Mouse (Mus musculus) WW6 (cell line): ENCODE data around the gene Arrdc2.
A peak's percentile ranks its signal among the peaks of the same experiment; 100 is the strongest.
"Not testable (repeated sequence)": the region's sequence is repeated elsewhere in the genome, so short reads cannot be mapped to it uniquely, and the experiment has no call there.

Experiments used
- DNase-seq: peaks from one replicate; pipeline ENCODE4 v3.0.0-alpha.2; 2013; ENCODE audit warnings: low read depth, low spot score

Arrdc2 gene

DNA sequence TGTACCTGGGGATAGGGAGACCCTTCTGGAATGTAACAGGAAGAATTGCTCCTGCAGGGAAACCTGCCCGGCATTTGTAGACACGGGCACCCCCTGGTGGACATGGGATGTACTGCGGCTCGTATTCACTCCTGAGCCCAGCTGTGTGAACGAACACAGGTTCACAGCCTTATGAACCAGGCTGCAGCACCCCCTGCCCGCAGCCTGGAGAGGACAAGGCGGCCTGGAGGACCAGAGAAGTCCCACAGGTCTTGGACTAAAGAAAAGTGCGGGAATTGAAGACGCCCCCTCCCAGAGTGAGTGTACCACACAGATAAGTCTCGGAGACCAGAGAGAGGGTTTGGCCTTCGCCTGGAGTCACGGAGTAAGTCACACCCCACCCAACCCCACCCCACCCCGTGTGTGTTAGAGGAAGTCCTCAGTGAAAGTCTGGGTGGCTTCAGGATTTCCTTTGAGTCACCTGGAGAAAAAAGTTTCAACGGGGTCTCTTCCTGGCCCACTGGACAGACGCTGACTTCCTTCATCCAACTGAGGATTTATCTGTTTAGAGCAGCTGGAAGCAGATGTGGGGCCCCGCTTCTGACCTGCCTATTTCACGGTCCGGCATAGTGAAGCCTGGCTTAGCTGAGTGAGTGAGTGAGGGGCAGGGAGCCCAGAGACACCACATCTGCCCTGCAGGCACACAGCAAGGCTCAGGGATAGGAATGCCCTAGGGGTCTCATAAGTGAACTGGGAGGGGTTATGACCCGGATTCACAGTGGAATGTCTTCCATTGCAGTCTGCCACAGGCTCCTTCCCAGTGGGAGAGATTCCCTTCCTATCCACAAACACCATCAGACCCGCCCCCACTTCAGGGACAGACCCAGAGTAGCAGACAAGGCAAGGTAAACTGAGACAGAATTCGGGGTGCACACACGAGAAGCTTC is 1.9 kb upstream of the Arrdc2 start:
- DNase-seq = peak; percentile 89

DNA sequence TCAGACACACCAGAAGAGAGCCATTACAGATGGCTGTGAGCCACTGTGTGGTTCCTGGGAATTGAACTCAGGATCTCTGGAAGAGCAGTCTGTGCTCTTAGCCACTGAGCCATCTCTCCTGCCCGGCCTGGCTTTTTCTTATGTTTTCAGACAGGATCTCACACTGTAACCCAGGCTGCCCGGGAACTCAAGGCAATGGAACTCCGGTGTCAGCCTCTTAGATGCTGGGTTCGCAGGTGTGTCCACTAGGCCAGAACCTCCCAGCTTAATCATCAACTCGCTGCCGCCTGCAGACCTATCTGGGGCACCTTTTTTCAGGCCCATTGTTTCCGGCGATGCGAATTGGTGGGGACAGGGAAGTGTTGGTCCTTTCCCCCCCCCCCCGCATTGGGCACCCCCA is 1.1 kb upstream of the Arrdc2 start:
- DNase-seq = no peak

DNA sequence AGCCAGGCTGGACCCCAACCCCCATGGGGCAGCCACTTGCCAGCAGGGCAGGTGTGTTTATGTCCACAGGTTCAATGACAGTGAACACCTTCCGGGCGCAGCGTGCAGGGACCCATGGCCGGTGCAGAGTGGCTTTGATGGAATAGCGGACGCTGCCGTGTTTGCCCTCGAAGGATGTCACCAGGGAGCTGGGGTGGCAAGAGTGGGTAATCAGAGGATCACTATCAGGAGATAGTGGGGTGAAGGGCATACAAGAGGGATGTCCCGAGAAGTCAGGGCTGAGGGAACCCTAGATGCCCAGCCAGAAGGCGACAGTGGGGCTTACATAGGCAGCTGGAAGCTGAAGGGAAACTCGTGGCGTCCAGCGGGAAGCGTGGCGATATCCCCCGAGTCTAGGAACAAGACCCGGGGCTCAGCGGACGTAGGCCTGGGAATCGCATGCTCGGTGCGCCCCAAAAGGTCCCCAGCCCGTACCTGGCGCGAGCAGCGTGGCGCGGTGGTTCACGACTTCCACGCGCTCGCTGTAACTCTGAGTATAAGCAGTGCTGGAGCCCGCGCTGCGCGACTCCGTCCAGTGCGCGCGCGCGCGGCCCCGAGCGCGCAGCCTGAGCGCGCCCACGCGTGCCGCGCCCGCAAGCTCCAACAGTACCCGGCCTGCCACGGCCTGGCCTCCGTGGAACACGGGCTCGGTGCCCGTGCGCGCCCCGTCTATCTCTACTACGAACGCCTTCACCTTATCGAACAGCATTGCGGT is 689 bp downstream of the Arrdc2 start:
- DNase-seq = no peak

DNA sequence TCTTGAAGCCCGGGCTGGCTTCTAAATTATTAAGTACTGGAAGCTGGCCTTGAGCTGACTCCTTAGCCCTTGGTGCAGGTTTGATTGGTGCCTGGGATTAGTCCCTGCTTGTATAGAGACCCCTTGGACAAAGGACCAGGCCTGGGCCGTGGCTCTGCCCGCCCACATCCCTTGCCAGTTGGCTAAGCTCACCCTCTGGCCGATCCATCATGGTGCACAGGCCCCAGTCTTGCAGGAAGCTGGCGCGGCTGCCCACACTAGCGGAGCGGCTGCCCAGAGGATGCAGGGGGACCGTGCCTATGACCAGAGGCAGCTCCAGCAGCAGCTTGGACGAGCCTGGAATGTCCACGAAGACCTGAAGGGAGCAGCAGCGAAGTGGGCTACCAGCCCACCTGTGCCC is 2.9 kb downstream of the Arrdc2 start:
- DNase-seq = no peak

DNA sequence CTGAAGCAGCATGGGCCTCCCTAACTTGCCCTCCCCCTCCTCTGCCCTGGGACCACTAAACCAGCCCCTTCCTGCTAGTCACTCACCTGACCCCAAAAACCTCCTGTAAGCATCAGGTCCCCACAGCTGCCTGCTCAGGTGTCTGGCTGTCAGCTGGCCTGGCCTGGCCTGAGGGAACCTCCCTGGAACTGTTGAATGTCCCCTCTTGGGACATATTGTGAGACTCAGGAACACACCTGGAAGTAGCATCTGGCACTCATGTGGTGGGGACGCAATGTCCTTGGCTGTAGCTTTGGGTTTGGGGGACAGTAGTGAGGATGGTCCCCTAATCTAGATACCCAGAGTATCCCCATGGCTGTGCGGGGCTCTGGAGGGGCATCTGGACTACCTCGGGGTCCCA is 5.4 kb downstream of the Arrdc2 start:
- DNase-seq = no peak

DNA sequence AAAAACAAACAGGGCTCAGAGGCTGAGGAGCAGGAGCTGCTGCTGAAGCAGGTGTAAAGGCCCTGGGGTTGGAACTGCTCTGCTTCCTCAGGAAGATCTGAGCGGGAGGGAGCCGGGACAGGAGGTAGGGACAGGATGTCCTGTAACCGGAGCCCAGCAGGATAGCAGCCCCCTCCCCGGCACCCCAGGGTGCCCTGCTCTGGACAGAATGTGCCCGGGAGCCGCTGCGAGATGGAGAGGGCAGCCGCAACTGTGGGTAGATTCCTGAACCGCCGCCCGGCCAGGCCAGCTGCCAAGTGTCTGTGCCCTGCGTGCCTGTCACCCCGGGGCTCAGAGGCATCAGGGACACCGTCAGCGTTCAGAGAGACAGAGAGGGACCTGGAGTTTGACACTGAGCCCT is 6.0 kb downstream of the Arrdc2 start:
- DNase-seq = no peak

DNA sequence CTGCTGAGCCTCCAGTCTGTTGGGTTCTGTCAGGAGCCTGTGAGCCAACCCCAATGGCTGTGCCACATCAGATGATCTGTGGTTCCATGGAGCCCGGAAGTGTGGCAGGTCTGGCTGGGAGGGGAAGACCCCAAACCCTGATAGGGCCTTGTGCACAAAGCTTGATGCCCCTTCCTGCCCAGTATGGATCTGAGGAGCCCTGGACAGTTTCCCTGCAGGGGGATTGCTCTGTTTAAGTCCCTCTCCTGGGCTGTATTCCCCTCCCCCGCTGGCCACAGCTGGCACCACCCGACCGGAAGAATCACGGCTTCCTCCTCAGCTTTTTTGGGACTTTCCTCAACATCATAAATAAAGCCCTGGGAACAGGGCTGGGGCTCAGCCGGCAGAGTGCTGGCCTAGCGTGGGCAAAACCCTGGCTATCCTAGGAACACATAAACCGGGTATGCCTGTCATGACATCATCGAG is 6.5 kb downstream of the Arrdc2 start:
- DNase-seq = no peak

DNA sequence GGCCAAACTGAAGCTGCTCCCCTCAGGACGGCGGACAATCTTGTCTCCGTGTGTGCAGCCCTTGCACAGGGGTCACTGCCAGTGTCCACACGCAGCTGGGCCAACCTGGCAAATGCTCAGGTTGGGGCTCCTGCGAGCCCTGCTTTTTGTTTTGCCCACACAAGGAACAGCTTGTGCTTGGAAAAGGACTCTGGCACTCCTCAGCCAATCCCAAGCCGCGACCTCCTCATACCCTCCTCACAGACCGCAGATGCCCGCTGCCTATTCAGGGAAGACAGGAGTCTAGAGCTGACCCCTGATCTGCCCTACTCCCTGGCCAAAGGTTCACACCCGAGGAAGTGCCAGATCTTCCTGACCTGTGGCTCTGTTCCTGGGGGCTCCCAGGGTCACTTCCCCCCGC is 7.1 kb downstream of the Arrdc2 start:
- no peak for DNase-seq

DNA sequence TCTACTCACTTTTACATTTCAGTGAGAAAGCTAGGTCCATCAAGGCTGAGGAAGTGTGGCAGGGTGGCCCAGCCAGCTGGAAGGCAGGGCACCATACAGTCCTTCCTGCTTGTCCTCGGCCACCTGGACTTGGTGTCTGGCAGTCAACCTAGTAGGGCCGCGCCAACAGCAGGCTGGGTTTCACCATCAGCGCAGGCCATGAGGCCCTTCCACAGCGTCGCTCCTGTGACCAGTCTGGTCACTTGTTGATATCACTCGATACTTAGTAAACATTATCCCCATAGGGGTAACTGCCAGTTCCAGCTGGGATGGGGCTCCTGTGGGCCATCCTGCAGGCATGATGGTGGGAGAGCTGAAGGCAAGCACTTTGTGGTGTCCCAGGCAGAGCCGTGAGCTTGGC is 8.0 kb downstream of the Arrdc2 start:
- no peak for DNase-seq

DNA sequence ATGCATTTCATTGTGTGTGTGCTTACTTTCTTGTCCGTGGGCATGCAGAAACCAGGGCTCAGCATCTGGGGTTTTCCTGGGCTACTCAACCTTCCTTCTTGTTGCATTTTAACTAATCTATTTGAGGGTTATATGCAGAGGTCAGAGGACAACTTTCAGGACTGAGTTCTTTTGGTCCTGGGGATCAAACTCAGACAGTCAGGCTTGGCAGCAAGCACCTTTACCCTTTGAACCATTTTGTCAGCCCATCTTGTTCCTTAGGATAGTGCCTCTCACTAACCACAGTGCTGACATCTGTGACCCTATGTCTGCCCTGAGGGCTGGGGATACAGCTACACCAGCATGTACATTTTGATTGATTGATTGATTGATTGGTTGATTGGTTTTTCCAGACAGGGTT is 11.7 kb downstream of the Arrdc2 start:
- no peak for DNase-seq

DNA sequence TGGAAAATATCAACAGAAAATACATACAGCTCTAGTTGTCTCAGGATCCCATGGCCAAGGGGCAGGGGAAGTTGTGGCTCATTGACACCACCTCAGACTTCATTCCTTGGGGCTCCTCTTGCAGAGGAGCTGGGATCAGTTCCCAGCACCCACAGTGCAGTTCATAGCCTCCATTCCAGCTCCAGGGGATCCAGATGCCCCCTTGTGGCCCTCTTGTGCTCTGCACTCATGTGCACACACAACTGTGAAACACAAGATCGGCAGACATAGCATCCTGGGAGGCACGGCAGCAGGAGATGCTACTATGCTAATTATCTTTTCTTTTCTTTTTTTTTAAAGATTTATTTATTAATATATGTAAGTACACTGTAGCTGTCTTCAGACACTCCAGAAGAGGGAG is 12.5 kb downstream of the Arrdc2 start:
- DNase-seq = no peak

DNA sequence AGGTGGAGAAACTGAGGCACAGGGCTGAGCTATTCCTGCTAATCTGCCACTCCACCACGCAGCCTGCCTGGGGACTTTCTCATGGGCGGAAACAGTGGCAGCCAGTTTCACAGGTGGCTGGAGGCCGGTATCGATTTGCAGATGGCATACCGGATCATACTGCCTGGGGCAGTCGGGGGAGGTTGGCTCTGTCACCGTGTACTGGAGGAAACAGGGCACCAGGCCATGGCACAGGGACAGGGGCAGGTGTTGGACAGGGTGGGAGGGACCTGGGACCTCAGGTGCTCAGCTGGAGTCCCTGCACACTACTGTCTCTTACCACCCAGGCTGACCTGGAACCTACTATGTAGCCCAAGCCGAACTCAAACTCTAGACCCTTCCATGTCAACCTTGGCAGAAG is 13.7 kb downstream of the Arrdc2 start:
- no peak for DNase-seq

DNA sequence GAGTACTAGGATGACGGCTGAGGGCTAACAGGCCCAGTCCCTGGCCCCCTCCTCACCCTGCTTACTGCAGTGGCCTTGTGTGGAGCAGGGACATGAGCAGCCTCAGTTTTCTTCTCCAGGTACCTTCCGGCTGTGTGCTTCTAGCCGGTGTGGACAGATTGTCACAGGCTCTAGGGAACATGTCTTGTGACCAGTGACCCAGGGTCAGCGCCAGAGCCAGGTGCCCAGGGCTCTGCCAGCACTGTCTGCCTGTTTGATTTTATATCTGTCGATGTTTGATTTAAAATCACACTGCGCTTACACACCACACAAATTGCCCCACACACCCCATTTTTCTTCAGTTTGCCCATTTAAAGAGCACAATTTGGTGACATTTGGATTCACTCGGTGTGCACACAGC is 15.7 kb downstream of the Arrdc2 start:
- DNase-seq = no peak

DNA sequence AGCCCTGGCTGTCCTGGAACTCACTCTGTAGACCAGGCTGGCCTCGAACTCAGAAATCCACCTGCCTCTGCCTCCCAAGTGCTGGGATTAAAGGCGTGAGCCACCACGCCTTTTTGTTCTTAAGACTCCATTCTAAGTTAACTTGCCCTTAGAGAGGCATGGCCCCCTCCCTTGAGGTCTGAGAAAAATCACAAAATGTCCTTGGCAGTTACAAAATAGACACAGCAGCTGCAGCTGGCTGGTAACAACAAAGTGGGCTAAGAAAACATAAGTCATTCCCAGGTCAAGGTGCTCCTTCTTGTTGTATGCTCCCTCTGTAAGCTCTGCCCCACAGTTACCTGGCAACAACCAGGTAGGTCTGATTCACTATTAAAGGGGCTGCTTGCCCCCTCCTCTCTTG is 16.9 kb downstream of the Arrdc2 start:
- not testable (repeated sequence) for DNase-seq

DNA sequence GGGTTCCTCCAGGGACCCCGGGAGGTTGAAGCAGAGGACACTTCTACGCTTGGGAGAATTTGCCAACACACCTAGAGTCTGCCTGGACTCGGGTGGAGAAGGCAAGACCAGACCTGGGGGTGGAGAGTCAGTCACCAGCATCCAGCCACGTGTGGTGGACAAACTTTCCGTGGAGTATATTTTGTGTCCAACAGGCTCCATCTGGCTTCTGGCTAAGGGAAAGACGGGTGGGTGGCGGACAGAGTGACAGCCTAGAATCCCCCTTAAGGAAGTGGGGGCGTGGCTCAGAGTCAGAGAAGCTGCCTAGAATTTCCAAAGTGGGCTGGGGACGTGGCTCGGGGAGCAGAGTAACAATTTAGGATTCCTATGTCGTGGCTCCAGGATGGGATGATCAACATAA is 17.5 kb downstream of the Arrdc2 start:
- no peak for DNase-seq

DNA sequence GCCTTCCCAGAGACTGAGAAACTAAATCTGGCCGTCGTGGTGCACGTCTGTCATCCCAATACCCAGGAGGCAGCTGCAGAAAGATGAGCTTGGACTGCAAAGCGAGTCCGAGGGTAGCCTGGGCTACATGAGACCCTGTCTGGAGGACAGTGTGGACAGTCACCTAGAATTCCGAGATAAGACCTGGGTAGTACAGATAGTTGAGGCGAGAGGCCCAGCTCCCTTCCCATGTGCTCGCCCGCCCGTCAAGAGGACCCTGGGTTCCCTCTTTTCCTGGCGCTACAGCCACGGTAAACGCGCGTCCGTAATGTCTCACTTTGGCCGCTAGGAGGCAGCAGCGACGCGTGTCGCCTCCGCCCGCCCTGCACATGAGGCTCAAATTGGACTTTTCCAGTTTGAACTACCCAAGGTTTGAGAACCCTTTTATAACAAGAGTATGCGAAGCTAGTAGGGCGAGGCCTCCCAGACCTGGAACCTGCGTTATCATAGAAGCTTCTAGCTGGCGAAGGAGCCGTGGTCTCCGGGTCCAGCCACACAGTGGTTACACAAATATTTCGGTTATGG is 18.0 kb downstream of the Arrdc2 start:
- no peak for DNase-seq

DNA sequence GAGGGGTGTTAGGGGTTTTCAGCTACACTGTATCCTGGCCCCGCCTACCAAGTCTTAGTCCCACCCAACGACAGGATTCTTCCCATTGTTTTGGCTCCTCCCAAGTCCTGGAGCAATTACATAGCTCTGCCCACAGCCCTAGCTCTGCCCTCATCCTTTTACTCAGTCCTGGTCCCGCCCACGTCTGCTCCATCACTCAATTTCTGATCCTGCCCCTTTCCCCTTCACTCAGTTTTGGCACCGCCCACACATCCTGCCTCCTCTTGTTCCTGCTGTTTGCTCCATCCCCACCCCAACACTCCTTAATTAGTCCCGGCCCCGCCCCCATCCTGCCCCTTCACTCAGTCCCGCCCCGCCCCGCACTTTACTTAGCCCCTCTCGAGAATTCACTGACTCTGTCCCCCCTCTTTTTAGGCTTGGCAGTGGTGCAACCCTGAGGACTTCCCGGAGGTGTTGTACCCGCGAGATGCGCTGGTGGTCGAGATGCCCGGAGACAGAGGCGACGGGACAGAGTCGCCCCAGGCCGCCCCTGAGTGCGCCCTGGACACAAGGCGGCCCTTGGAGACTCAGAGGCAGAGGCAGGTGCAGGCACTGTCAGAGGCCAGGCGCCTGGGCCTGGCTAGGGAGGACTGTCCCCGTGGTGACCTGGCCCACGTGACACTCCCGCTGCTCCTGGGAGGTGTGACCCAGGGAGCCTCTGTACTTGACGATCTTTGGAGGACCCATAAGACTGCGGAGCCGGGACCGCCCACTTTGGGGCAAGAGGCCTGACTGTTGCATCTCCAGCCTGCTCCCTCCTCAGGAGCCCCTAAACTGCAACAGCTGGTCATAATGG is 19.2 kb downstream of the Arrdc2 start:
- peak; percentile 99 for DNase-seq

DNA sequence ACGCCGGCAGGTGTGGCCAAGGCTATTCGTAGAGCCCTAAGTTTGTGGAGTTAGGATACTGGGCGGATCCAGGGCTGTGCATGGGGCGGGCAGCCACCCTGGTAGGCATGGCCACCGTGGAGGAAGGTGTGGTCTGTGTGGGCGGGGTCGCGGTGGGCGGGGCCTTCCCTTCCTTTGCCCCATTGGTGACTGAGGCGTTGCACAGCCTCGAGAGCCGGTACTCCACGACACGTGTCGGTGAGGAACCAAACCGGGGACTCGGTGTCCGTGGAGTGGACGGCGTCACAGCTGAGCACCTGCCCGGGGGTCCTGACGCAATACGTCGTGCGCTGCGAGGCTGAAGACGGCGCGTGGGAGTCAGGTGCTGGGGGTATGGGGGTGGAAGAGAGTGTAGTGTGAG is 22.8 kb downstream of the Arrdc2 start:
- DNase-seq = no peak

DNA sequence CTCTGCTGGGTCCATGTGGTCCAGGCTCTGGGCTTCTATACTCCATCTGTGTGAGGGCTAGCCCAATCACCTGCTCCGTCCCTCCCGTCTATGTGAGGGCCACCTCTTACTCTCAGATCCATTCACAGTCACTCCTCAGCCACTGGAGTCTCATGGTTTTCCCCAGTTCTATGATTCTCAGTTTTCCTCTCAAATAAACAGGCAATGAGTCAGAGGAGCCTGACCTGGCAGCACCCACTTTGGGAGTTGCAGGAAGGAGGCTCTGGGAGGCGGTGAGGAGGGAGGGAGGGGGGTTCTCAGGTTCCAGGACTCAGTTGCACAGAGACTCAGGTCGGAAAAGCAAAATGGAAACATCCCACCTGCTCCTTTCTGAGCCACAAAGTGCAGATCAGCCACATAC is 26.6 kb downstream of the Arrdc2 start:
- DNase-seq = no peak

DNA sequence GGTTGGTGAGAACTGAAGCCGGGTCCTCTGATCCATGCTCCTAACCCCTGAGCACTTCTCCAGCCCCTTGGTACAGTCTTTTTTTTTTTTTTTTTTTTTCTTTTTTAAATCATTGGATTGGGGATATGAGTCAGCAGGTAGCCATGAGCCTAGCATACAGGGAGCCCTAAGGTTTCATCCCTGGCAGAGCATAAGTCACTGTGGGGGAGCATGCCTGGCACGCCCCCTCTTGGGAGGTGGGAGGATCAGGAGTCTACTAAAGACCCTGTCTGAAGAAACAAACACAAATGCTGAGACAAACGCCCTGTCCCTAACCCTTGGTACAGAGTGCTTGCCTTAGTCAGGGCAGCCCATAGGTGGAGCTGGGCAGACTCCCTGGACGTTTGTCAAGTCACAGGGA is 27.5 kb downstream of the Arrdc2 start:
- DNase-seq = no peak

DNA sequence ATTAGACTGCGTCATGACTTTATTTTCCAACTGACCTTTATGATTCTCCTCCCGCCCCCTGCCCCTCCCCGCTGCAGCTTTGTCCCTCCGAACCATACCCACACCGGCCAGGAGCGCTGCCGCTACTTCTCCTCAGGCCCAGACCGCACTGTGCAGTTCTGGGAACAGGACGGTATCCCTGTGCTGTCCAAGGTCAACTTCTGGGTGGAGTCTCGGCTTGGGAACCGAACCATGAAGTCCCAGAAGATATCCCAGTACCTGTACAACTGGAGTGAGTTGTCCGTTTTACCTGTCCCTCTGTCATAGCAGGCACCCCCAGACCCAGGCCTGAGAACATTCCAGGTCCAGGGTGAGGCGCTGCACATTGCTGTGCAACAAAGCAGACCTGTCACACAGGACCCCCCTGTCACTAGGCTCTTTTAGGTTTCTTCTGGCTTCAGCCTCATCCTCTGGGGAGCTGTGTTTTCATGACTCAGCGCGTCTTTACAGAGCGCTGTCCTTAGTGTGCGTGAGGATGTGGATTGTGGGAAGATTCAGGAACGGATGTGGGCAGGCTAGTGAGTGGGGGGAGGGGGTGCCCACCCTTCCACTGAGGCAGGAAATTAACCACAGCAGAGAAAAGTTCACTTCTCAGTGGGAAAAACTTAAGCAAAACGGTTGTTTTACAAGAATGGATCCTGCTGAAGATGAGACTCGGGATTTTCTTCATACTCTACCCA is 28.4 kb downstream of the Arrdc2 start:
- DNase-seq = no peak
